Mouse (Mus musculus) heart, adult 18-20 months (tissue): ENCODE results near the gene Rad54l2. TPM values are rescaled to one million over a fixed set of nuclear protein-coding genes. Genes with fewer than 3 reads are reported as not detected.

Source experiments
- total RNA-seq, 2 experiments: library from RNA; stranded (reverse); gene quantifications; 2 replicates each; pipeline ENCODE4 v1.2.3; 2021

The Rad54l2 gene
- total RNA-seq, 2 experiments from 2014 or later = 9.0 to 9.2 TPM

Other genes with a start within 250 kb of the Rad54l2 start
- not detected for gene Iqcf3, start 227.6 kb downstream of the Rad54l2 start, total RNA-seq
- gene Iqcf4, start 218.2 kb downstream of the Rad54l2 start, total RNA-seq = not detected
- gene Iqcf6, start 162.6 kb downstream of the Rad54l2 start, total RNA-seq = not detected
- gene Grm2, start 133.1 kb downstream of the Rad54l2 start, total RNA-seq = not detected
- 10 to 100 TPM; 42.2 to 45.6 TPM for gene Tex264, start 103.3 kb downstream of the Rad54l2 start, total RNA-seq
- 10 to 100 TPM; 26.5 to 35.4 TPM for gene Dcaf1, start 32.7 kb upstream of the Rad54l2 start, total RNA-seq
- gene Rbm15b, start 98.2 kb upstream of the Rad54l2 start, total RNA-seq = 10 to 100 TPM; 12.8 to 13.4 TPM
- 100 to 1,000 TPM; 100 to 151 TPM for gene Manf, start 102.8 kb upstream of the Rad54l2 start, total RNA-seq